Mouse (Mus musculus): ENCODE results near the gene Fas. TPM values are rescaled to one million over a fixed set of nuclear protein-coding genes. Genes with fewer than 3 reads are reported as not detected.

Fas gene
- polyA plus RNA-seq, 1 experiment from 2014 or later = 0.51 TPM

- Histone ChIP-seq H3K9me3 (no peaks in the 10 kb centered on the region), H3K27me3 (no peaks in the 10 kb centered on the region), H3K4me3 (replicated peaks) (no peak overlapping the region), H3K4me2 (replicated peaks) (no peak overlapping the region), H3K27ac (no peak overlapping the region), H3K4me1 (replicated peaks) (peaks cover 3% of the 10 kb centered on the region; the same call in 1 of the 2 replicates), H3K9ac (replicated peaks) (no peak overlapping the region), H3K36me3 (no peaks in the 10 kb centered on the region)
- 85% methylated on average over 6 of the region's 6 CpGs for WGBS
- no peak for ATAC-seq
Observed at GRCm38 (mm10) chr19:34306794-34307193, 16.3 kb downstream of the Fas start.

DNA sequence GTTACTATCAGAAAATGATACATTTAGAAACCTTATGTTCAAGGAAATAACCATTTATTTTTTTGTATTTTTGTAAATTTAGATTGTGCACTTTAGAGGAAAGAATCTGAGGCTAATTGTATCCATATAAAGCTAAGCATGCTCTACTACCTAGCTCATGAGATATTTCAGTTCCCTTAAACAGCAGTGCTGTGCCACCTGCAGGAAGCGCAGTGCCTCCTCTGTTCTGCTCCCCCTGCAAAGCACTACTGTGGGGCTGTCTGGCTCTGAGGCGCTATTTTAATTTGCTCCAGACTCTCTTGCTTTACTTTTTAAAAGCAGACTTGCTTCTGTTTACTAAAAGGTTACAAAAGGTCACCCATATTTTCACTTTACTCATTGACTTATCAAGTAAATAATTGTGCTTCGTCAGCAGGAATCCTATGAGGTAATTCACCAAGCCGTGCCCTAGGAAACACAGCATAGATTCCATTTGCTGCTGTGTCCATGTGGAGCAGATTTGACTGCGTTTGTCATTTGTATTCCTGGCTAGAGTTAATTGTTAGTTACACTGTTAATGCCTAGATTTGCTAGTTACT lies 21.8 kb downstream of the Fas start:
- H3K27me3 ChIP-seq = no peaks in the 10 kb centered on the region
- no peaks in the 10 kb centered on the region for H3K36me3 ChIP-seq
- no peak overlapping the region for H3K27ac ChIP-seq
- no peak for ATAC-seq
- no peak overlapping the region for H3K4me3 ChIP-seq (replicated peaks)
- 72% methylated on average over 5 of the region's 5 CpGs for WGBS
- H3K9ac ChIP-seq (replicated peaks) = no peak overlapping the region
- no peaks in the 10 kb centered on the region for H3K9me3 ChIP-seq
- H3K4me2 ChIP-seq (replicated peaks) = no peak overlapping the region
- H3K4me1 ChIP-seq (replicated peaks) = peaks cover 3% of the 10 kb centered on the region; the same call in 1 of the 2 replicates

DNA sequence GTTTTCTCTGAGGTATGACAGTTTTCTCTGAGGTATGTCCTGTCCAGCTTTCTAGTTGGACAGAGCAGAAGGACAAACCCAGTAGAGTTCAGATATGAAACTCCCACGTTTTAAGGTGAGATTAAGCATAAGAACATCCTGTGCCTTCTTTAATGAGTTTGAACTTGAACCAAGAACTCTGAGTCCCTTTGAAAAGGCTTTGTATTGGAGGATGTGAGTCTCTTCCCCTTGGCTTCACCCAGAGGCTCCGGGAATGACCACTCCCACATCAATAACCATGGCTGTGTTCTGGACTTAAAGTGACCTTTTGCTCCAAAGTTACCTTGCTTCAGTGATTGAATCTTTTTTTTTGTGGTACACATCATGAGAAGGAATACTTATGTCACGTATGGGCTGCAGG lies 37.6 kb downstream of the Fas start:
- WGBS = 62% methylated on average over 3 of the region's 3 CpGs
- no peak overlapping the region for H3K4me2 ChIP-seq (replicated peaks)
- no peak overlapping the region for H3K27ac ChIP-seq

DNA sequence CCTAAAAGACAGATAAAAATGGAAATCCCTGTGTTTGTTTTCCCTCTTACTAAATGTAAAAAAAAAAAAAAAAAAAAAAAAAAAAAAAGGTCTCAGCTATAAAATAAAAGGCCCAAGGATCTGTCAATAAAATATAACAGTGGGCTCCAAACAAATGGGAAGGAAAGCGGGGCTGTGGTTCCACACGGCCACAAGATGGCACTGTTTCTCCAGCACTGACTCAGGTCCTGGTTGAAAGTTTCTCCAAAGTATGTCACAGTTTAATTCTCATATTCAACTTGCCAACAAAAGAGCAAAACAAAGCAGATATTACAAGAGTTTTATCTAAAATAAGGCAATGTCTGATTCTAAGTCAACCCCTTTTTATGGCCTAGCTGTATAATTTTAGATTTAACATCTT lies 43.8 kb downstream of the Fas start:
- Histone ChIP-seq H3K27ac (no peak overlapping the region), H3K27me3 (no peaks in the 10 kb centered on the region), H3K4me3 (replicated peaks) (no peak overlapping the region), H3K9ac (replicated peaks) (no peak overlapping the region), H3K9me3 (no peaks in the 10 kb centered on the region), H3K36me3 (no peaks in the 10 kb centered on the region), H3K4me2 (replicated peaks) (no peak overlapping the region), H3K4me1 (replicated peaks) (no peaks in the 10 kb centered on the region)
- 0% methylated on average over 2 of the region's 2 CpGs for WGBS
- ATAC-seq = 0 out of 2 replicates have a peak, but pooled peaks have one; percentile 65

More for the DNA sequence above, 37.6 kb downstream of the Fas start:
- H3K27me3 ChIP-seq = no peaks in the 10 kb centered on the region
- H3K9me3 ChIP-seq = no peaks in the 10 kb centered on the region
- no peaks in the 10 kb centered on the region for H3K4me1 ChIP-seq (replicated peaks)
- H3K4me3 ChIP-seq (replicated peaks) = no peak overlapping the region
- H3K36me3 ChIP-seq = no peaks in the 10 kb centered on the region
- ATAC-seq = no peak
- no peak overlapping the region for H3K9ac ChIP-seq (replicated peaks)

- ATAC-seq = no peak
- Histone ChIP-seq H3K9me3 (no peaks in the 10 kb centered on the region), H3K27ac (no peak overlapping the region), H3K4me3 (replicated peaks) (no peak overlapping the region), H3K36me3 (no peaks in the 10 kb centered on the region), H3K9ac (replicated peaks) (no peak overlapping the region), H3K4me2 (replicated peaks) (no peak overlapping the region), H3K27me3 (no peaks in the 10 kb centered on the region), H3K4me1 (replicated peaks) (no peaks in the 10 kb centered on the region)
- WGBS = 87% methylated on average over 2 of the region's 2 CpGs
Observed at GRCm38 (mm10) chr19:34344702-34345101, 54.2 kb downstream of the Fas start.

GRCm38 (mm10) chr19:34345616-34346267 lies 55.3 kb downstream of the Fas start:
- 58% methylated on average over 8 of the region's 8 CpGs for WGBS

DNA sequence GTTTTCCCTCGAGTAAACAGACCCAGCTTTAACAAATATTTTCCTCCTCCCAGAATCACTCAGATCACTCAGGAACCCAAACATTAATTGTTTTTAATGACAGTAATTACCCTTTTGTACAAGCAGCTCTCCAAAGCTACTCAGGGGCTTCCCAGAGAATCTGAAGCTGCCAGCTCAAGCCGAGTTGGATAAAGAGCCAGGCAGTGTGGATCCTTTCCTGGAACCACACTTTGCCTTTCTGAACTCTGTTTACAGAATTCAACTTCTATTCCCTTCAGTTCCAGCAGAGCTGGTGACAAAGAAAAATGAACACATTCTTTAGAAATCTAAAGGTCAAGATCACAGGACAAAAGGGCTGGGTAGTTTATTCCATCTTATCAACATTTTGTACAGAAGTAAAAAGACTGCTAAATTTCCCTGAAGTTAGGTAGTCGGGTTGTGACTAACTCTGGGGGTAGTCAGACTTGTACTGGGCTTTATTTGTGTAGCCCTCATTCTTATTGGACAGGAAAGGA lies 62.9 kb downstream of the Fas start:
- ATAC-seq = no peak
- no peaks in the 10 kb centered on the region for H3K9me3 ChIP-seq
- H3K27ac ChIP-seq = no peak overlapping the region
- no peaks in the 10 kb centered on the region for H3K36me3 ChIP-seq
- no peaks in the 10 kb centered on the region for H3K27me3 ChIP-seq
- no peak overlapping the region for H3K4me2 ChIP-seq (replicated peaks)
- H3K4me3 ChIP-seq (replicated peaks) = no peak overlapping the region
- H3K9ac ChIP-seq (replicated peaks) = no peak overlapping the region
- 53% methylated on average over 3 of the region's 3 CpGs for WGBS
- H3K4me1 ChIP-seq (replicated peaks) = no peaks in the 10 kb centered on the region

More at GRCm38 (mm10) chr19:34345616-34346267, 55.3 kb downstream of the Fas start:
- no peak for ATAC-seq
- H3K9me3 ChIP-seq = no peaks in the 10 kb centered on the region
- H3K27me3 ChIP-seq = no peaks in the 10 kb centered on the region
- H3K4me1 ChIP-seq (replicated peaks) = no peaks in the 10 kb centered on the region
- no peak overlapping the region for H3K27ac ChIP-seq
- no peak overlapping the region for H3K4me2 ChIP-seq (replicated peaks)
- H3K4me3 ChIP-seq (replicated peaks) = no peak overlapping the region
- H3K36me3 ChIP-seq = no peaks in the 10 kb centered on the region
- no peak overlapping the region for H3K9ac ChIP-seq (replicated peaks)

GRCm38 (mm10) chr19:34362639-34363038 lies 72.2 kb downstream of the Fas start:
- no peak for ATAC-seq
- Histone ChIP-seq H3K4me3 (replicated peaks) (no peak overlapping the region), H3K27ac (no peak overlapping the region), H3K4me2 (replicated peaks) (no peak overlapping the region), H3K36me3 (no peaks in the 10 kb centered on the region), H3K9ac (replicated peaks) (no peak overlapping the region), H3K4me1 (replicated peaks) (no peaks in the 10 kb centered on the region), H3K9me3 (0 out of 2 replicates have a peak, but pooled peaks cover 7% of the 10 kb centered on the region), H3K27me3 (no peaks in the 10 kb centered on the region)
- WGBS = 95% methylated on average over 1 of the region's 1 CpGs

DNA sequence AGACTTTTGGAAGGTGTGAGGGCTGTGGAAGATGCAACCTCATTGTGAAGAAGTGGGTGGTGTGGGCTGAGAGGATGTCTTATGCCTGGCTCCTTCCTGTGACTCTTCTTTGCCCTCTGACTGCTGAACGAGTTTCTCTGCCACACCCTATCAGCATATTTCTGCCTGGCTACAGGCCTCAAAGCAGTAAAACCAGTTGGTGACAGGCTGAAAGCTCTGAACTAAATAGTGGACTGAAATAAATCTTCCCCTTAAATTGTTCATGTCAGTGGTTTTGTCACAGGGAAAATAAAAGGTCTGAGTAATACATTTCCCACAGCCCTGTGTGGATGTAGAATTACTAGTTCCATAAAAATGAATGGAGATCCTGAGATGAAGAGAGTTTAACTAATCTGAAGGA lies 79.1 kb downstream of the Fas start:
- Histone ChIP-seq H3K9me3 (no peaks in the 10 kb centered on the region), H3K27ac (no peak overlapping the region), H3K4me1 (replicated peaks) (no peaks in the 10 kb centered on the region), H3K27me3 (no peaks in the 10 kb centered on the region), H3K36me3 (no peaks in the 10 kb centered on the region), H3K4me2 (replicated peaks) (no peak overlapping the region), H3K4me3 (replicated peaks) (no peak overlapping the region), H3K9ac (replicated peaks) (no peak overlapping the region)
- 44% methylated on average over 1 of the region's 1 CpGs for WGBS
- no peak for ATAC-seq

GRCm38 (mm10) chr19:34370397-34370796 lies 79.9 kb downstream of the Fas start:
- H3K36me3 ChIP-seq = no peaks in the 10 kb centered on the region
- H3K27ac ChIP-seq = no peak overlapping the region
- no peaks in the 10 kb centered on the region for H3K27me3 ChIP-seq
- H3K4me3 ChIP-seq (replicated peaks) = no peak overlapping the region
- no peaks in the 10 kb centered on the region for H3K4me1 ChIP-seq (replicated peaks)
- no peak for ATAC-seq
- 63% methylated on average over 3 of the region's 3 CpGs for WGBS
- H3K4me2 ChIP-seq (replicated peaks) = no peak overlapping the region
- H3K9ac ChIP-seq (replicated peaks) = no peak overlapping the region
- H3K9me3 ChIP-seq = no peaks in the 10 kb centered on the region

Data from midbrain, embryonic 13.5 days (tissue).